Mouse (Mus musculus): ENCODE results near the gene Gm37240. TPM values are rescaled to one million over a fixed set of nuclear protein-coding genes. Genes with fewer than 3 reads are reported as not detected.

Gm37240 gene
- polyA plus RNA-seq (2014; fragmentation: Illumina TruSeq; extraction: RNeasy Lipid Tissue Mini Kit (QIAGEN cat#74804); ENCODE audit: insufficient read depth, low read depth, low replicate concordance): 0.51 TPM

DNA sequence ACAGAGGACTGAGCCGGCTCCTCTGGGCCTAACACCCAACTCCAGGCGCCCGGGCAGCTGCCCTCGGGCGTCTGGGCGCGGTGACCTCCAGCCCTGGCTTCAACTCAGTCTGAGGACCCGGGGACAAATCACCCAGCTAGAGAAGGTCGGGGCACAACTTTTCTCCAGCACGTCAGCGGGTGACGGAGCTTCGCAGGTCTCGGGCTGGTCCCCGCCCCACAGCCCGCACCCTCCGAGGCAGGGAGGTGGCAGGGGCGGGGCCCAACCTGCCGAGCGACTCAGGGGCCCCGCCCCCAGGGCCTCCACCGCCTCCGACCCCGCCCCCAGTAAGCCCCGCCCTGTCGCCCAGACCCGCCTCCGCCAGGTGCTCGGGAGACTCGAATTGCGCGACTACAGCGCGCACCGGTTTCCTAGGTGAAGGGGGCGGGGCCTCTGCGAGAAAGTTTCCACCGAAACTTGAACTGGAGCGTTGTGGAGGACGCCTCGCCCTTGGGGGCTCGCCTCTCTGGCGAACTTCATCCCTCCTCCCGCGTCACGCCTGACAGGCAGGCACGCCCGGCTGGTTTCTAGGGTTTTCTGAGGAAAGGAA is at the start of gene Gm37240, which contains the start of gene Glt28d2:
Gm37240 (minus strand) TSS at position 280 of the 589 bp plus-strand sequence.
Glt28d2 (minus strand) TSS at position 278 of the 589 bp plus-strand sequence.

GRCm38 (mm10) chr3:85817191-85817590 is 70.1 kb downstream of the Gm37240 start, which contains the start of gene Fam160a1:
Gene Fam160a1 (minus strand): TSS chr3:85817291.

DNA sequence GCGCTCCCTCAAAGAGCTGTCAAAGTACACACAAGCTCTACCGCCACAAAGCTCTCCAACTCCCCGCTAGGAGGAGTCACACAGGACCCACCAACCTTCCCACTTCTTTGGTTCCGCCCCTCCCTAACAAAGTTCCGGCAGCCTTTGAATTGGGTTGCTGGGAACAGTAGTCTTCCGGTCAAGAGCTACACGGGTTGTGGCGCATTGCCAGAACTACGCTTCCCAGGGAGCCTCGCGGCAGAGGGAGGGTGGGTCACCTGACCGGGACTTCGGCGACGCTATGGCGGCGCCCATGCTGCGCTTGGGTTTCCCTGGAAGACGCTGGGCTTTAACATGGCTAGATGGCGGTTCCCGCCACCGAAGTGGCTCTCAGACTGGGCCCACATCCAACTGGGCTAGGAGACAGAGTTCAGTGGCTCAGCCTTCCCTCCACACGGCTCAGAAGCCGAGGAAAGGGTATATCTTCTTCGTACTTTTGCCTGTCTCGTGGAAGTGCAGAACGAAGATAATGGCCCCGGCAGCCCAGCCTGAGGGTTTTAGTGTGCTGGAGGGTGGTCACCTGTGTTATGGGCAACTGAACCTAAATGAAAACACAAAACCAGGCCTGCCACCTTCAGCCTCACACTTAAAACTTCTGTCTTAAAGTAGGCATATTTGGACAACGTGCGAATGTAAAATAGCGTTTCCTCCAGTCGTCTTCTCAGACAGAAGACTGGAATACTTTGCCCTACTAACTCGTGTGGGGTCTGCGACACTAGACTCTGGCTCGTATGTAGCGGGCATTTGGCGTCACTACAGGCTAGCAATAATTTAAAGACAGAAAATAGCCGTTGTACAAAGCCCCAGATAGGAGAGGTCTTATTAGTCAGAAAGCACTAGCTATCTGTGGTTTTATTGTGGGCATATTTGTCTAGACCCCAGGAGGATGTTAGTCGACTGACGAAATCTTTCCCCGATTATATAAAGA is 313.2 kb downstream of the Gm37240 start, which contains the start of gene Gatb:
Gatb (plus strand) TSS at position 256 of the 967 bp plus-strand sequence.

GRCm38 (mm10) chr3:84814762-84815381 is 1072.4 kb downstream of the Gm37240 start, which contains the start of gene Fbxw7:
Gene Fbxw7 (plus strand): TSS chr3:84815268.

GRCm38 (mm10) chr3:84593274-84593673 is 1294.0 kb downstream of the Gm37240 start, which contains the start of gene Tigd4:
Gene Tigd4 (plus strand): TSS chr3:84593574.

DNA sequence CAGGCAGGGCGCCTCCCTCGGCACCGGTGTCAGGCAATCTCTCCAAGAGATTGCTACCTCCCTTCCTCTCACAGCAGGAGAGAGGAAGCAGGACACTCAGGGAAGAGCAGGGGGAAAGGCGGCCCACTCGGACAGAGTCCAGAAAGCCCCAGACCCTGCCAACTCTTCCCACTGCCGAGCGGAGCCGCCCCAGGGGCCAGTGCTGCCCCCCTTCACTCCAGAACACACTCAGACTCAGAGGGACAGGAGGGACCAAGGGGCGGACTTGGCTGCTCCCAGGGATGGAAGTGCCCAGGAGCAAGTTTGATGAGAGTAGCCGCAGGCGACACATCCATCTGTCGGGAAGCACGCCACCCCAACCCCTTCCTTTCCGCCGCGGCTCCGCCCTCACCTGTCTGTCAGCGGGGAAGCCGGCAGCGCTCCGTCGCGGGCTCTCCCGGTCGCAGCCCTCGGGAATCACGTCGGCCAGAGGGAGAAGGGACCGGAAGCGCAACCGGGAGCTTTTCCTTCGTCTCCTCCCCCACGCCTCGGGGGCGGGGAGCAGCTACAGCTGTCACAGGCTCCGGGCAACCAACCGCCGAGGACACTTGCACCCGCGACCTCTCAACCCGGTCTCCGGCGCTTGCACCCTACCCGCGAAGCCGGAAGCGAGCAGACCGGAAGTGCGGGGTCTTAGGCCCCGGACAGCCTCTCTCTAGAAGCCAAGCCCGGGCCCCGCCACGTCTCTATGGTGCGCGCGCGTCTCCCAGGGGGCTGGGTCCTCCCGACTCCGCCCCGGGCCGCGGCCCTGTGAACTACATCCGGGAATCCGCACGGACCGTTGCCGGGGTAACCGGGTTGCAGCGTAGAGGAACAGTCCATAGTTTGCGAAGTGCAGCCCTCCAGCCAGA is 1305.0 kb downstream of the Gm37240 start, which contains the start of gene Arfip1:
Arfip1 (minus strand) TSS at position 603 of the 890 bp plus-strand sequence.

GRCm38 (mm10) chr3:84480006-84480897 is 1407.1 kb downstream of the Gm37240 start, which contains the start of gene Fhdc1:
Gene Fhdc1 (minus strand): TSS chr3:84480429.

Other genes with a start within 250 kb of the Gm37240 start
- gene Fam160a1, start 70.2 kb downstream of the Gm37240 start, polyA plus RNA-seq (2014; fragmentation: Illumina TruSeq; extraction: RNeasy Lipid Tissue Mini Kit (QIAGEN cat#74804); ENCODE audit: insufficient read depth, low read depth, low replicate concordance): 4.3 TPM
- gene Glt28d2, start within 50 bp of the Gm37240 start, polyA plus RNA-seq (2014; fragmentation: Illumina TruSeq; extraction: RNeasy Lipid Tissue Mini Kit (QIAGEN cat#74804); ENCODE audit: insufficient read depth, low read depth, low replicate concordance): 3.7 TPM
- gene Sh3d19, start 83.6 kb upstream of the Gm37240 start, polyA plus RNA-seq (2014; fragmentation: Illumina TruSeq; extraction: RNeasy Lipid Tissue Mini Kit (QIAGEN cat#74804); ENCODE audit: insufficient read depth, low read depth, low replicate concordance): 14.4 TPM
- not detected for gene Prss48, start 115.0 kb upstream of the Gm37240 start, polyA plus RNA-seq (2014; fragmentation: Illumina TruSeq; extraction: RNeasy Lipid Tissue Mini Kit (QIAGEN cat#74804); ENCODE audit: insufficient read depth, low read depth, low replicate concordance)

All from lung, adult 10 weeks (tissue).